Mouse (Mus musculus): Measurements from ENCODE around the gene A930002H24Rik. TPM values are rescaled to one million over a fixed set of nuclear protein-coding genes. Genes with fewer than 3 reads are reported as not detected.

The A930002H24Rik gene
- total and polyA plus RNA-seq, 3 experiments = not detected

DNA sequence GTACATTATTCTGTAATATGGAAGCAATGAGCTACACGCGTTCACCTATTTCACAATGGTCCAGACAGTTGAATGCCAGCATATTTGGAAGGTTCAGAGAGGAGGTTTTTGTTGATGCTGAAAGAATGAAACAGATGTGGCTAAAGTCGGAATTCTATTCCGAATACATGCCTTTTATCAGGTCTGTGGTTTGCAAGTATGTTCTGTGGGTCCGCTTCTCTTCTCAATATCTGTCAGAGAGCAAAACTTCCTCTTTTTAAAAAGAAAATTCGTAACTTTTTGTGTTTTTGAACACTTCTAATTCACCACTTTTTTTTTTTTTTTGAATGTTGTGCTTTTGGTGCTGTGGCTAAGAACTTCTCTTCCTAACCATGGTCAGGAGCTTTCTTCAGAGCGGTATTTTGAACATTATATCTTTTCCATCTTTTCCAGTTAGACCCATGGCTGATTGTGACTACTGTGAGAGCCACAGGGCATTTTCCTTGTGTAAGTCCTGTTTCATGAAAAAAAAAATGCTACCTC lies 6.5 kb downstream of the A930002H24Rik start:
- no peak overlapping the region for H3K27ac ChIP-seq (ENCODE audit: insufficient read depth, low read depth)
- H3K4me2 ChIP-seq (ENCODE audit: insufficient read depth, low read depth, poor library complexity, severe bottlenecking) = peak overlapping the region; percentile 45; the same call in 1 of the 2 replicates
- no peaks in the 10 kb centered on the region for H3K4me1 ChIP-seq (ENCODE audit: control insufficient read depth in 1 of 2, insufficient read depth in 2 of 2)
- H3K27me3 ChIP-seq (replicated peaks) = peaks cover 85% of the 10 kb centered on the region
- H3K9me3 ChIP-seq (replicated peaks; ENCODE audit: low read length) = peaks cover 12% of the 10 kb centered on the region
- H3K79me2 ChIP-seq (replicated peaks; ENCODE audit: control insufficient read depth, extremely low read depth, insufficient read depth, poor library complexity, severe bottlenecking) = no peaks in the 10 kb centered on the region
- TF ChIP-seq MAFK (IDR thresholded peaks at IDR 0.05; ENCODE audit: insufficient replicate concordance, low read length) (peak; percentile 28; the same call in 1 of the 2 replicates), SIN3A (IDR thresholded peaks at IDR 0.05; ENCODE audit: low read length) (no peak), ZNF384 (IDR thresholded peaks at IDR 0.05; ENCODE audit: low read depth, low read length) (peak; percentile 74), KAT2A (IDR thresholded peaks at IDR 0.05; ENCODE audit: insufficient replicate concordance, low read length) (no peak), EP300 (IDR thresholded peaks at IDR 0.05; ENCODE audit: low read length) (peak; percentile 41; the same call in 1 of the 2 replicates)
- dilution Hi-C loops (cut with MboI; ENCODE audit: extremely low pct_ligation_motif_present, extremely low pct_unique_long_range_greater_than_20kb, low sequenced_read_pairs) (no loop called here), in situ Hi-C loops (cut with MboI; ENCODE audit: low pct_ligation_motif_present, low pct_unique_long_range_greater_than_20kb, low sequenced_read_pairs) (no loop called here)
- no peak overlapping the region for H3K9ac ChIP-seq (ENCODE audit: insufficient read depth, low read depth)
- no peak for DNase-seq (ENCODE audit: extremely low read depth)
- no peak overlapping the region for H3K4me3 ChIP-seq (replicated peaks in 1 of 3; ENCODE audit: low read depth in 2 of 3, low read length in 2 of 3, poor library complexity in 1 of 3)
- H3K36me3 ChIP-seq (replicated peaks in 1 of 2; ENCODE audit: control insufficient read depth in 1 of 2, insufficient read depth in 1 of 2, low read length in 1 of 2) = no peaks in the 10 kb centered on the region

DNA sequence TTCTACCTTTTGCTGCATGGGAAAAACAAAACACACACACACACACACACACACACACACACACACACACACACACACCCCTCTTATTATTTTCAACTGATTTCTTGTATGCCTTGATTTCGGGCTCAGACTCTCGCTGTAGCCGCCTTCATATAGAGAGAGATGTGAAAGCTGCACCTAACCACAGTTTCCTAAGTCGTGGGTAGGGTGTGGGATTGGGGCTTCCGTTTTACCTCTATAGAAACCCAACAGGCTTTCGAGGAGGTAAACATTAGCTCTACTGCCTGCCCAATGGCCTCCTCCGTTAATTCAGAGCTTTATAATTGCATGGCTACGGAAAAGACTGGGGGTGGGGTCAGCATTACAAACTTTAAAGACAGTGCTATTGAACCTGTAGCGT lies 13.6 kb downstream of the A930002H24Rik start:
- H3K4me1 ChIP-seq (ENCODE audit: control insufficient read depth in 1 of 2, insufficient read depth in 2 of 2) = peaks cover 3% of the 10 kb centered on the region in 2 experiments; a peak in 2 of 4 replicates
- H3K36me3 ChIP-seq (replicated peaks in 1 of 2; ENCODE audit: control insufficient read depth in 1 of 2, insufficient read depth in 1 of 2, low read length in 1 of 2) = no peaks in the 10 kb centered on the region
- in situ Hi-C loops (cut with MboI; ENCODE audit: low pct_ligation_motif_present, low pct_unique_long_range_greater_than_20kb, low sequenced_read_pairs) (no loop called here), dilution Hi-C loops (cut with MboI; ENCODE audit: extremely low pct_ligation_motif_present, extremely low pct_unique_long_range_greater_than_20kb, low sequenced_read_pairs) (no loop called here)
- peaks cover 18% of the 10 kb centered on the region for H3K9me3 ChIP-seq (replicated peaks; ENCODE audit: low read length)
- DNase-seq (ENCODE audit: extremely low read depth) = peak; percentile 51
- no peak overlapping the region for H3K4me2 ChIP-seq (ENCODE audit: insufficient read depth, low read depth, poor library complexity, severe bottlenecking)
- no peak overlapping the region for H3K9ac ChIP-seq (ENCODE audit: insufficient read depth, low read depth)
- H3K79me2 ChIP-seq (replicated peaks; ENCODE audit: control insufficient read depth, extremely low read depth, insufficient read depth, poor library complexity, severe bottlenecking) = no peaks in the 10 kb centered on the region
- no peak for TF ChIP-seq ELF1 (IDR thresholded peaks at IDR 0.05; ENCODE audit: low read depth, low read length)
- no peak for TF ChIP-seq UBTF (IDR thresholded peaks at IDR 0.05; ENCODE audit: low read depth, low read length)
- no peak for TF ChIP-seq MAX (IDR thresholded peaks at IDR 0.05; ENCODE audit: low read length)
- TF ChIP-seq MXI1 (IDR thresholded peaks at IDR 0.05; ENCODE audit: low read depth, low read length) = no peak
- no peak for TF ChIP-seq JUND (conservative IDR thresholded peaks at IDR 0.05; ENCODE audit: low read depth, low read length)
- no peak for TF ChIP-seq ZNF384 (IDR thresholded peaks at IDR 0.05; ENCODE audit: low read depth, low read length)
- peak; percentile 94 for TF ChIP-seq MAFK (IDR thresholded peaks at IDR 0.05; ENCODE audit: insufficient replicate concordance, low read length)
- TF ChIP-seq MYC (IDR thresholded peaks at IDR 0.05; ENCODE audit: low read depth, low read length) = no peak
- TF ChIP-seq JUN (IDR thresholded peaks at IDR 0.05; ENCODE audit: insufficient read depth, low read depth, low read length) = no peak
- TF ChIP-seq PAX5 (IDR thresholded peaks at IDR 0.05; ENCODE audit: low read length) = no peak
- no peak for TF ChIP-seq USF1 (IDR thresholded peaks at IDR 0.05; ENCODE audit: low read depth, low read length)
- no peak for TF ChIP-seq RAD21 (IDR thresholded peaks at IDR 0.05; ENCODE audit: low read depth, low read length)
- 0 out of 2 replicates have a peak, but pooled peaks have one; percentile 11 for TF ChIP-seq BHLHE40 (IDR thresholded peaks at IDR 0.05; ENCODE audit: low read depth, low read length)
- TF ChIP-seq TBP (conservative IDR thresholded peaks at IDR 0.05; ENCODE audit: low read depth, low read length) = no peak
- TF ChIP-seq CHD1 (IDR thresholded peaks at IDR 0.05; ENCODE audit: low read depth, low read length) = no peak
- no peak for TF ChIP-seq ZMIZ1 (IDR thresholded peaks at IDR 0.05; ENCODE audit: low read depth, low read length)
- no peak for TF ChIP-seq KAT2A (IDR thresholded peaks at IDR 0.05; ENCODE audit: insufficient replicate concordance, low read length)
- TF ChIP-seq NELFE (IDR thresholded peaks at IDR 0.05; ENCODE audit: low read depth, low read length) = no peak
- TF ChIP-seq POLR2AphosphoS2 (IDR thresholded peaks at IDR 0.05; ENCODE audit: low read depth, low read length) = no peak
- TF ChIP-seq POLR2A (IDR thresholded peaks at IDR 0.05; ENCODE audit: low read depth, low read length) = no peak
- no peak for TF ChIP-seq HCFC1 (IDR thresholded peaks at IDR 0.05; ENCODE audit: low read depth, low read length)
- TF ChIP-seq ZKSCAN1 (IDR thresholded peaks at IDR 0.05; ENCODE audit: borderline replicate concordance, low read depth, low read length) = no peak
- TF ChIP-seq E2F4 (IDR thresholded peaks at IDR 0.05; ENCODE audit: insufficient replicate concordance, low read depth, low read length) = no peak
- TF ChIP-seq EP300 (IDR thresholded peaks at IDR 0.05; ENCODE audit: low read length) = 0 out of 2 replicates have a peak, but pooled peaks have one; percentile 8
- no peak for TF ChIP-seq CHD2 (IDR thresholded peaks at IDR 0.05; ENCODE audit: low read length)
- no peak for TF ChIP-seq RCOR1 (conservative IDR thresholded peaks at IDR 0.05; ENCODE audit: low read depth, low read length)
- TF ChIP-seq IRF4 (IDR thresholded peaks at IDR 0.05; ENCODE audit: low read depth, low read length) = peak; percentile 64; the same call in 1 of the 2 replicates
- TF ChIP-seq CTCF (conservative IDR thresholded peaks at IDR 0.05 in 1 of 2, IDR thresholded peaks at IDR 0.05 in 1 of 2; ENCODE audit: low read depth in 2 of 2, low read length in 2 of 2) = no peak
- peaks cover 82% of the 10 kb centered on the region for H3K27me3 ChIP-seq (replicated peaks)
- H3K4me3 ChIP-seq (replicated peaks in 1 of 3; ENCODE audit: low read depth in 2 of 3, low read length in 2 of 3, poor library complexity in 1 of 3) = no peak overlapping the region
- no peak overlapping the region for H3K27ac ChIP-seq (ENCODE audit: insufficient read depth, low read depth)

Measured in CH12.LX (cell line).